Mouse (Mus musculus) kidney, adult 9 months (tissue): ENCODE measurements at regions not wholly inside any gene's neighbourhood (a gene's known extent, or its start where the extent isn't known, plus 50 kb on each side); places are given as distances from the start of the nearest gene placed in this dataset.
"Not testable (repeated sequence)": the region's sequence is repeated elsewhere in the genome, so short reads cannot be mapped to it uniquely, and the experiment has no call there.

ENCODE experiments used
- DNase-seq: peaks from one replicate; pipeline ENCODE4 v3.0.0; 2022

DNA sequence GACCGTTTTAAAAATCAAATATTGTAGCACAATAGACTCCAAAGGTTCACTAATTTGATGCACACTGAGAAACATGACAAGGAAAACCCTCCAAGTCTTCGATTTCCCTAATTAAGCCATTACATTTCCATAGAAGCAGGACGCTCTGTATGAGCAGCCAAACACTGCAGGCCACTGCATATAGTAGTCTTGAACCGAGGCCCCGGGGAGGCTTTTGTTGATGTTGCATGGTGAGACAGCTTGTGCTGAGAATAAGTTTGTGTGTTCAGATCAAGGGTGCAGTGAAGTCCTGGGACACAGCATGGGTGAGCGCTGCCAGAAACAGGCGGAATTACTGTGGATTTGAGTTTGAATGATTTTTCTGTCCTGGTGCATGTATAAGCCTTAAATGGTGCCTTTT is 154.9 kb upstream of the Rtl1 start:
- DNase-seq, result no peak

DNA sequence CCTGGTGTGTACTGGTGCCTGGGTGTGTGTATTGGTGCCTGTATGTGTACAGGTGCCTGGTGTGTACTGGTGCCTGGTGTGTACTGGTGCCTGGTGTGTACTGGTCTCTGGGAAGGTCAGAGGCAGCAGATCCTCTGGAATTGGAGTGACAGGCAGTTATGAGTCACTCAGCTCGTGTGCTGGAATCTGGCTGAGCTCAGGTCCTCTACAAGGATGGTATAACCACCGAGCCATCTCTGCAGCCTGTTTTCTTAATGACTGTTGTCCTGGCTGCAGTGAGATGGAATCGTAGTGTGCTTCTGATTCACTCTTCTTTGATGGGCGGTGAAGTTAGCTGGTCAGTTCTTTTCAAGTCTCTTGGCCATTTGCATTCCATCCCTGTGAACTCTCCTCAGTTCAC is 164.2 kb upstream of the Rtl1 start:
- DNase-seq, result no peak

DNA sequence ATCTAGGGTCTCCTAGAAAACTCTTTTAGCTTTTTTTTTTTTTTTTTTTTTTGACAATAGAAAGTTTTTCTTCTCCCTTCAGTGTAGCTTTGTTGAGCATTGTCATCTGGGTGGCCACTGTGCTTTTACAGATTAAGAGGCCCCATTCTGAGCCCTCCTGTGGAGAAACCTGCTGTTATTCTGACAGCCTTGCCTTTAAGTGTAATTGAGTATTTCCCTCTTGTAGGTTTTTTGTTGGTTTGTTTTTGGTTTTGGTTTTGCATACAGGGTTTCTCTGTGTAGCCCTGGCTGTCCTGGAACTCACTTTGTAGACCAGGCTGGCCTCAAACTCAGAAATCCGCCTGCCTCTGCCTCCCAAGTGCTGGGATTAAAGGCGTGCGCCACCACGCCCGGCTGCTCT is 166.5 kb upstream of the Rtl1 start:
- DNase-seq, result not testable (repeated sequence)

DNA sequence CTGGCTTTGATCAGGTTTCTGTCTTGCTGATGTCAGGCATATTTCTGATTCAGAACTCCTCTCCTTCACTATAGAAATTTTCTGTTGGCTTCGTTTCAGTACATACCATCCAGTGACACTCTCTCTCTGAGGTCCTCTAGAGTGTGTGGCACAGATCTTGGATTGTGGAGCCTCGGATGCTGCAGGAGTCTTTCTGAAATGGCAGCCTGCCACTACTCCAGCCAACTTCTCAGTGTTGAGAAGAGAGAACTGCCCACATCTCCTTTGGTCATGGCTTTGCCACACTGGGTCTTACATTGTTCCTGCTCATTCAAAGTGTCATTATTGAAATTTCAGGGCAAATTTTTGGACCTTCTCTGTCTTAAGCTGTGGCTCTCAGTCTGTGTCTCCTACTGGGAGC is 172.4 kb upstream of the Rtl1 start:
- DNase-seq, result no peak

DNA sequence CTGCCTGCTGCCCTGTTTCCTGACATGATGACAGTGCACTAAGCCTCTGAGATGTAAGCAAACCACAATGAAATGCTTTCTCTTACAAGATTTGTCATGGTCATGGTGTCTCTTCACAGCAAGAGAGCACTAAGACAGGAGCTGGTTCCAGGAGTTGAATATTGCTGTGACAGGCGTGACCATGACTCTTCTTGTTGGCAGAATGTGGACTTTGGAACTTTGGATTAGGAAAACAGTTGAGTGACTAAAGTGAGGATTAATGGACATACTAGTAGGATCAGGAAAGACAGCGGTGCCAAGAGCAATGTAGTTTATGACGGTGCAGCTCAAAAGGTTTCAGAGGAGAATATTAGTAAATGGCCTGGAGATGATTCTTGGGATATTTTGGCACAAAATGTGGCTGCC is 173.8 kb upstream of the Rtl1 start:
- DNase-seq, result no peak

DNA sequence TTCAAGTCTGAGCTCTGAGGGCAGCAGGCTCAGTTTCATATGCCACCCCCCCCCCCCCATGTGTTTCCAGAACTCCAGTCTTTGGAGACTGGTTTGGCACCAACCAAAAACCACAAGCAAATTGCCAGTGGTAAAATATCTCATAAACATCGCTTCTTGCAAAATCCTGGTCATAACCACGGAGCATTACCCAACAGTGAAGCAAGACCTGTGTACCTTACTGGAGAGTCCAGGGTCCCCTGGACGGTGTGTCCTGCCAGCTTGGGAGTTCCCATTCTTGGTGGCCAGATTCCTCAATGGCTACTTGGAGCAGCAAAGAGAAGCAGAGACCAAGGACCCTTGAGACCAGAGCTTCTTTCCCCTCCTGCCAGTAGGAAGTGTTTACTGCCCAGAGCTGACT is 198.7 kb upstream of the Rtl1 start:
- DNase-seq, result no peak

DNA sequence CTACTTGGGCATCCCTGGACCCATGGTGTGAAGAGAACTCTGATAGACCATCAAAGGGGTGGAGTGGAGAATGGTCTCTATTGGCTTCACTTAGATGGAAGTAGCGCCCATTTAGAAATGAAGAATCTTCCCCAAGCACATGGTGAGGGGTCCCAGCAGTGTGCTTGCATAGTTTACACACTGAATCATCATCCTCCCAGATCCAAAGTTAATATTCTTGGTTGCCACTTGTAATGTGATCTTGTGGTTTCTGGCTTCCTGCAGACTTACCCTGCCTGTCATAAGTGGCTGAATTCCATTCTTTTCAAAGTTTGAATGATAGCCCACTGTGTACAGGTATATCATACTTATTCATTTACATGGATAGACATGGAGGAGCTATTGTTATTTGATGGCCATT is 199.3 kb upstream of the Rtl1 start:
- DNase-seq, result no peak

DNA sequence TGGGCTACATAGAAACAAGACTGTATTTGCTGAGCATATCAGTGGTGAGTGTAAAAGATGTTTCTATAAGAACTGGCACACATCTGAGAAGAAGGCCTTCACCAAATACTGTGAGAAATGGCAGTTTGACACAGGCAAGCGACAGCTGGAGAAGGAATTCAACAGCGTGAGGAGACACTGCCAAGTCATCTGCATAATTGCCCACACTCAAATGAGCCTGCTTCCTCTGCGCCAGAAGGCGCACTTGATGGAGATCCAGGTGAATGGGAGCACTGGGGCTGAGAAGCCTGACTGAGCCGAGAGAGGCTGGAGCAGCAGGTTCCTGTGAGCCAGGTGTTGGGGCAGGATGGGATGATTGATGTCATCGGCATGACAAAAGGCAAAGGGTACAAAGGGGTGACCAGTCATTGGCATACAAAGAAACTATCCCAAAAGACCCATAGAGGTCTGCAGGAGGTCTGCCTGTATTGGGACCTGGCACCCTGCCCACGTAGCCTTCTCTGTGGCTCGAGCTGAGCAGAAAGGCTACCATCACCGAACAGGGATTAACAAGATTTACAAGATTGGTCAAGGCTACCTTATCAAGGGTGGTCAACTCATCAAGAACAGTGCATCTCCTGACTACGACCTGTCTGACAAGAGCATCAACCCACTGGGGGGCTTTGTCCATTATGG is 227.2 kb upstream of the Rtl1 start:
- no peak for DNase-seq

DNA sequence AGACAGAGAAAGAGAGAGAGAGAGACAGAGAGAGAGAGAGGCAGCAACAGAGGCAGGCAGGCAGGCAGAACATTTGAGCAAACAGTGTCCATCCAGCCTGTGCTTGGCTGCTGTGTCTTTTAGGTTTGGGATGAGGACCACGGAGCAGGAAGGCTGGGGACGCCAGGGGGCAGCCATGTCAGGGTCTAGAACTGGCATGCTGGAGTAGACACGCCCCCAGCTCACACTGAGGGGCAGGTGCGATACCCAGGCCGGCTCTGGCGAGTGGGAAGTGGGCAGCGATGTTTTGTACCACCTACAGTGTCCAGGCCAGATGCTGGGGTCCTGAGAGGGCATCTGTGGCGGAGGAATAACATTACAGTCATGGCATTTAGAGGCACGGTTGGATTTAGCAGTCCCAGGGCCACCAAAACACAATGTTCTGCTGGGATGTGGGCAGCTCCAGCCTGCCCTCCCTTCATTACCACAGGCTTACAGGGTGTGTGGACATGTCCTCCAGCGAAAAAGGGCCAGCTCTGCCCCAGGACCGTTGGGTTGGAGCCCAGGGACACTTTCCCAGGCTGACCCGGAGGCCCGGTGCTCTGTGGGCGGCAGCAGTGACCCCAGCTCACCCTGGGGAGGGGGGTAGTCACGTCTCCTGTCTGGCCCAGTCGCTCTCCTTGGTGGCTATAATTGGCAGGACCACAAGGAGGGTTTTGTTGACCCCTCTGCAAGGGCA is 230.3 kb upstream of the Rtl1 start:
- DNase-seq, result peak; percentile 26

DNA sequence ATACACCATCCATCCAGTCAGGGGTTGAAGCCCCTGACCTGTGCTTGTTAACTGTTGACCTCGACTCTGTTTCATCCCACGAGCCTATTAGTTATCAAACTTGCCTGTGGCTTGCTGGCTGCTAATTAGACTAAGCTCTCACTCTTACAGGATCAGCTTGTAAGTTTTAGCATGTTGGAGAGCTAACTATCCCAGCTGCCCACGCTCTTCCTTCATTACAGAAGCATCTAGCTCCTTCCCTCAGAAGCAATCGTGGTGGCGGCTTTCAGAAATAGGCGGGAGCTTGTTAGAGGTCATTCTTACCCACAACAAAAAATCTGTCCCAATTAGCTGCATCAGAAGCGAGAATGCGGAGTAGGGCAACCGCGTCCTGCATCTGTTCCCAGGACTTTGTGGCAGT is 232.8 kb upstream of the Rtl1 start:
- no peak for DNase-seq

DNA sequence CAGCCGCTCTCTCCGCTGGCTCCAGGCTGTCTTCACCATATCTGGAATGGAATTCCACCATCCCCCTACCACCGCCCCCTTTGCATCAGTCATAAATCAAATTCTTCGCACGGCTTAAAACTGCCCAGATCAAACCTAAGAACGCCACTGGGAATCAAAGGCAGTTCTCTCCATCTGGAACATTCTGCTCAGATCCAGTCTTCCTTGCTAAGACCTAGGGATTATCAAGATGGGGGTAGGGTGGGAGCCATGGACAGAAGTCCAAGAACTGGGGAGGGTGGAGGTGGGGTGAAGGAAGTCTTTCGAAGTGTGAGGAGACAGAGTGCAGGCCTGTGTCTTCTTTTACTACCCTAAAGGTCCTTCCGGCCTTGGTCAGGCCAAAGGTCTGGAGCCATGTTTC is 236.4 kb upstream of the Rtl1 start:
- DNase-seq, result no peak

DNA sequence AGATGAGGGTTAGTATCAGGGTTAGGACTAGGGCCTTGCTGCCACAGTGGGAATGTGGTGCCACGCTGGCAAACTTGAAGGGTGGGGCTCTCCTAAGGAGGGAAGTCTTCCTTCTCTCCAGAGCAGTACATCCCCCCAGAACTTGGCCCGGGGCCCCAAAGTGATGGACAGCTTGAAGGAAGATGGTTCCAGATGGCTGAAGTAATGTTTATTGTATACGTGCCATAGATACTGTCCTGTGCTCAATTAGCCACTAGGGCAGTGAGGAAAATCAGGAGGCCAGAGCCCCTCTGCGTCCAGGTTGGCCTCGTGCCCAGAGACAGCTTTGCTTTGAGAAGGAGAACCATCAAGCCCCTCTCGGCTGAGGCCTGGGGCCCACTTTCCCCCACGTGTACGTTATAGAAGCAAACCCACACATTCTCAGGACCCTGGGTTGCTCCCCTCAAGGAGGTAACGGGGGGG is 239.0 kb upstream of the Rtl1 start:
- no peak for DNase-seq

DNA sequence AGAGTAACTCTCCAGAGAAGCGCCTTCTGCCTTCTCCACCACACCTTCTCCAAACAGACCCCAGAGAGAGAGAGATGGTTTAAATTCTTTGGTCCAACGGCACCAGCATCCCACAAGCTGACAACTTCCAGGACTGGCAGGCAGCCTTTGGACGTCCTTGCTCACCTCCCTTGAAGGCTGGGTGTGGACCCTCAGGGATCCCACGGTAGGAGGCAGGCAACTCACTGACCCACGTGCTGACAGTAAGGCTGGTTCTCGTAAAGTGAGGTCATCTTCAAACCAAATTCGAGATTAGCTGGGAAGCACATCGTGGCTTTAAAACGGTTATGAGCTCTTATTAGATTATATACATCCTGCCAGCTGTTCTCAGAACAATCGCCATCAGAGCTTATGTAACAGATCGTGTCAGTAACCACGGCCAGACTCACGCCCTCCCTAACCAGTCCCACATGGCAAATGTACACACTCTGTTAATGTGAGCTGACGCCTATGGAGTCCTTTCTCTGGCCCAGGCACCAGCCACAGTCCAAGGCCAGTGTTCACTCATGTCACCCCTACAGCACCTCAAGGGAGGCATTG is 239.9 kb upstream of the Rtl1 start:
- DNase-seq, result no peak

DNA sequence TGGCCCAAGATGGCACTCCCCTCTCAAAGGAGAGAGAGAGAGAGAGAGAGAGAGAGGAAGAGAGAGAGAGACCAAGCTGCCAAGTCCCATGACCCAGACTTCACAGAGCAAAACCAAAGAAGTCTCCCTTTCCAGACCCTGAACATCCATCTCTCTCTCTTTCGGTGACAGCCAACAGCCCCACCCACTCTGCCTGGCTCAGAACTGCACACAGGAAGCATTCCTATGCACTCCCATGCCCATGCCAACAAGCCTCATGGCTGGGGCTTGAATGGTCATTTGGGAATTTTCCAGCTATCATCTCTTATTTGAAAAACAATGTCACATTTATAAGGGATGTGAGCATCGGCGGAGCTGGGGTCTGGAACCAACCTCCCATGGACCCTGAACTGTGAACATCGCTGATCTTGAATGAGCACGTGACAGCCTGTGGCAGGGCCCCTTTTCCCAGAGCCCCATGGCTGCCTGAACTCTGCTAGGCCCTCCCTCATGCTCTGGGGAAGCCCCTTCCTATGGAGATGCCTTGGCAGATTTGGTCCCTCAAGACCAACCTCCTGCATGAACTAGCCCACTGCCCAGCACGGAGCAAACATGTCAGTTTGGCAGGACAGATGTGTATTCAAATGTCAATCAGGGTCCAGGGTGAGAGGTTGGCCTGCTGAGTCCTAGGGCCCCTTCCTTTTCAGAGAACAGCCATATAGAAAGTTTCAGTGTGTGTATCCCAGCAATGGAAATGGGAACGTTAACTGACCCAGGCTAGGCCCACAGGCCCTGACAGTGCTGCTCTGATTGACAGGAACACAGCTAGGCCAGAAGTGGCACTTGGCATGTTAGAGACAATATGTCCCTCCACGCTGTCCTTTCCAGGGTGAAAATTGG is 244.8 kb upstream of the Rtl1 start:
- DNase-seq, result no peak

DNA sequence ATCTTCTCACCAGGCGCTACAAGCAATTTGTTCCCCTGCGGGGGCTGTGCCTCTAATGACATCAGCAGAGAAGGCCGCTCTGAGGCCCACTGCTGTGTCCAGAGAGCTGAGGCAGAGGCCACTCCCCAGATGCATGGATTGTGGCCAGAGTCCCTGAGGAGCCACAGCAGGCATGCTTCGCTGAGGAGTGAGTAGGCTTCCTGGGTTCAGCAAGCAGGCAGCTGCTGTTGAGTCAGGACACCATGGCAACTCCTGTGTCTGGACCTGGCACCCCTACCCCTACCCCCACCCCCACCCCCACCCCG is 245.4 kb upstream of the Rtl1 start:
- no peak for DNase-seq

DNA sequence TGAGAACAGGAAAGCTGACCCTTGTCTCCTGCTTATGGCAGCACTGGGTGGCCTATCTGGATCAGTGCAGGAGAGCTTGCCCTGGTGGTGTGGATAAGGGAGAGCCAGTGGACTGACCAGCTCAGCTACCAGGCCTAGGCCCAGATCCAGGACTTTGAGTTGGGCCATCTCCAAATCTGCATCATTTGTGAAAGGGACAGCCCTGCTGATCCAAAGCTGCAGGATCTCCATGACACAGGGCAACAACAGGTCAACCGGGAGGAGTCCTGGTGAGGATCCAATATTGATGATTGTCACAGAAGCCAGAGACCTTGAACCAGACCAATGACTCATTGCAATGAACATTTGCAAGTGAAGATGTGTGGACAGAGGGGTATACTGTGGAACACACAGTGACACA is 256.2 kb upstream of the Rtl1 start:
- DNase-seq, result no peak

DNA sequence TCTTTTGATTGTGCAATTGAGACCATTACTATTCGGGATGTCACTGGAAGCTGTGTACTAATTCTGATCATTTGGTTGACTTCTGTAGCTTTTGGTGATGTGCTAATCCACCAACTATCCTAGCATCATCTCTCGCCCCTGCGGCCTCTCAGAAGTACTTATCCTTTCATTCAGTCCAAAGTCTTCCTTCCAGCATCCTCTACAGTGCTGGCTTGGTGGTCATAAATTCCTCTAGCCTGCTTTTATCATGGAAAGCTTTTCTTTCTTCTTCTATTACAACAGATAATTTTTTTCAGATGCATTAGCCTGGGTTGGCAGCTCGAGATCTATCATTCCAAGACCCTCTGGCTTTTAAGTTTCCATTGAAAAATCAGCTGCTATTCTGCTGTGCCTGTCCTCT is 257.6 kb upstream of the Rtl1 start:
- DNase-seq, result no peak

DNA sequence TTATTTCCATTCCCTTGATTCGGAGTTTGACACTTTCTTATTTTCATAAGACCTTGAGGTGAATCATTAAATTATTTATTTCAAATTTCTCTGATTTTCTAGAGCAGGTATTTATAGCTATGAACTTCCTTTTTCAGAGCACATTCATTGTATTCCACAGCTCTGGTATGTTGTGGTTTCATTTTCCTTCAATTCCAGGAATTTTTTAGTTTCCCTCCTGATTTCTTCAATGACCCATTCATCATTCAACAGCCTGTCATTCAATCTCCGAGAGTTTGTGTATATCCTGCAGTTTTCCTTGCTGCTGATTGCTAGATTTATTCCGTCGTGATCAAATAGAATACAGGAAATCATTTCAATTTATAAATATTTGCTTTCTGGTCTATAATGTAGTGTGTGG is 264.7 kb upstream of the Rtl1 start:
- DNase-seq, result no peak

DNA sequence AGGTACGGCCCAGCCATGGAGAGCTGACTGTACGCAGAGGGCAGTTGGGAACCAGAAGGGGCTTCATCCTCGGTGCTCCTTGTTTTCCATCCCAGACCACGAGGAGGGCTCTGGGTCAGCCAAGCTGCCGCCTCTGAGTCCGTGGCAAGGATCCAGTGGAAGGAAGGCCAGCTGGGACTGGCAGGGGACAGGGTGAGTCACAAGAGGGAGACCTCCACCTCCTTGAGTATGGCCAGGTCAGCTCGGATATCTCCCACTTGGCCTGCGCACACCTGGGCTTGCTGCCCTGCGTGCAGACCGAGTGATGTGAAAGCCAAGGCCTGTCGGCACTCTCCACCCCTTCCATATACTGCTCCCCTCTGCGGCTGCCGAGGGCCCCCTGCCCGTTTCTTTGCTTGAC is 270.9 kb upstream of the Rtl1 start:
- no peak for DNase-seq

DNA sequence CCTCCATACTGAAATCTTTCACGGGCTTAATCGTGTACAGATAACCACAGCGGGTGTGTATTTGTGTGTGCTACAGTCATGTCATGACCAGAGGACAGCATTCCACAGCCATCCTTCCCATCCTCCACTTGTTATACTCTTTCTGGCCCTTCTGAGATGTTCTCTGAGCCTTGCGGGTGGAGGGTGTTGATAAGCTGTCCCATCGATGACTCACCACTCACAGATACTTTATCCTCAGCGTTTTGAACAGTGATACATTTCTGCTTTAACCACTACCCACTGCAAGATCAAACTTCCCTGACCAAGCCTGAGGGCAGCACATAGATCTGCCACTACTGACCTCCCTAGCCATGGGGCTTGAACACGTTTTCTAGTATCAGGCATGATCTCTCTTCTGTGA is 274.3 kb upstream of the Rtl1 start:
- DNase-seq, result no peak

DNA sequence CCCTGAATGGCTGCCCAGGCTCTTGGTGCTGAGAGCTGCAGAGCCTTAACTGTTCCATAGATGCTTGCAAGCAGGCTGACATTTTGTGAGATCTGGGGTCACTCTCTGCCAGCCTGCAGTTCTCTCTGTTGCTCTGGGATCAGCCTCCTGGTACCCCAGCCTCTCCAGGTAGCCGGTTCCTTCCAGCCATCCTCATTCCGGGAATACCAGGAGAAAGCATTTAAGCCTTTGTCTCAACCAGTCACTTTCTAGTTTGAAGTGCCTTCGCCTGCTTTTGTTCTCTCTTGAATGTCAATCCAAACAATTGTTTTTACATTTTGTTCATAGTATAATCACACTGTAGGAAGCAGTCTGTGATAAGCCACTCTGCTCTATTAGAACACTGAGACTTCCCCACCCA is 281.0 kb upstream of the Rtl1 start:
- DNase-seq, result no peak

DNA sequence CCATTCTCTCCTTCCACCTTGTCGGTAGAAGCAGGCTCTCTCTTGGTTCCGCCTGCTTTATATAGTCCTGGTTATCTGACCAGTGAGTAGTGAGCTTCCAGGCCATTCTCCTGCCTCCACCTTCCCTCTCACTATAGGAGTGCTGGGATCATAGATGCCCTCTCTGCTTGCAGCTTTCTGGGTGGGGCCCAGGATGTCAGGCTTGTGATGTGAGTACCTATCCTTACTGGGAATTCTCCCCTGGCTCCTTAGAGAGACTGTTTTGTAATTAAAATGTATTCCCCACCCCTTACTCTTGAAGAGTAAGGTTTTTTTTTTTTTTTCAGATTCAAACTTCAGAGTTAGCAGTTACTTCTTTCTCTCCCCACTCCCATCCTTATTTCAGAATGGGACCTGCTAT is 291.1 kb upstream of the Rtl1 start:
- DNase-seq, result no peak

DNA sequence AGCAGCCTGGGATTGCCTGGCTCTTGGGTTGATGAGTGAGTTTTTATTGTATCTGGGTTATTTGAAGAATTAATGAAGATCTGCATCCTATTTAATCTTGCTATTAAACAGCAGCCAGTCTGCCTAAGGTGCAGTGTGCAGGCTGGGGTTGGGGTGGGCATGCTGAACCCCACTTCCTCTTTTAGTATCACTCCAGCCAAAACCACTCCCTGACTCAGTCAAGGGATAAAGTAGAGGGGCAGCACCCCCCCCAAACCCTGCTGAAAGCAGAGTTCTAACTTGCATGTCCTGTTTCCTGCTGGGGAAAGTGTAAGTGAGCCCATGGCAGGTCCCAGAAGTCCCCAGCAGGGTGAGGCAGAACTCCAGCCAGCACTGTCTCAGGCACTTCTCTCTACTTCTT is 292.7 kb upstream of the Rtl1 start:
- no peak for DNase-seq

DNA sequence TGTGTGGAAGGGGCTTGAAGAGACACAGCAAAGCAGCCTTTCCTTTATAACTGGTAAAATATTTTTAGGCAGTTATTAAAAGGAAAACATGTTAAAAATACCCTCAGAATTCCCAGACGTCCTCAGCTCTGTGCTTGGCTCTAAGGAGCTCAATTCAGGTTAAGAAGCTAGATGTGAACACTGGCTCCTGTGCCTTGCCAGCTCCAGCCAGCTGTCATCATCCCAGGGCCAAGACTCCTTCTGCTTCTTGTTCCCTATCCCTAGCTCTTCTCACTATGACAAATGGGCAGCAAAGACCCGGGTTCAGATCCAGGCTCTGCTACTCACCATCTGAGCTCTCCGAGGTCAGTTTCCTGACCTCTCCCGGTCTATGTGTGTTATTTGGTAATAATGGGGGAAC is 293.5 kb upstream of the Rtl1 start:
- DNase-seq, result no peak
